Mouse (Mus musculus) kidney, adult 8-10 months (tissue): ENCODE measurements at regions not wholly inside any gene's neighbourhood (a gene's known extent, or its start where the extent isn't known, plus 50 kb on each side); places are given as distances from the start of the nearest gene placed in this dataset.
A peak's percentile ranks its signal among the peaks of the same experiment; 100 is the strongest.

ENCODE experiments used
- DNase-seq, 2 experiments: peaks; one replicate each; pipeline ENCODE4 v3.0.0; 2022

DNA sequence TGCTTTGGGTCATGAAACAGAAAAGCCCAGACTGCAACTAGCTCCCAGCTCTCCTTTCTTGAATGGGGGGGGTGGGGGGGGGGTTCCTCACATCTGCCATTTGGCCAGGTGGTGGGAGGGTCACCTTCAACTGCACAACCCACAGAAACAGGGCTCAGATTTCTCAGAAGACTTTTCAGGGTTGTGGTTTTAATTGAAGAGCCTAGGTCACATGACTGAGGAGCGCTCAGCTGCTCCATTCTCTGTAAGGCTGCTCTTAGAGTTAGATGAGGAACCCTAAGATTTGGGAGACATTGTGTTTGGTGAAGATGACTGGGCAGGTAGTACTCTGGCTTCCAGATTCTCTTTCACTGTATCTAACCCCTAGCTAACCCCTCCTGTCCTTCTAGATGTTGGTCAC, 225.8 kb upstream of the Vstm2b start:
- no peak for DNase-seq

DNA sequence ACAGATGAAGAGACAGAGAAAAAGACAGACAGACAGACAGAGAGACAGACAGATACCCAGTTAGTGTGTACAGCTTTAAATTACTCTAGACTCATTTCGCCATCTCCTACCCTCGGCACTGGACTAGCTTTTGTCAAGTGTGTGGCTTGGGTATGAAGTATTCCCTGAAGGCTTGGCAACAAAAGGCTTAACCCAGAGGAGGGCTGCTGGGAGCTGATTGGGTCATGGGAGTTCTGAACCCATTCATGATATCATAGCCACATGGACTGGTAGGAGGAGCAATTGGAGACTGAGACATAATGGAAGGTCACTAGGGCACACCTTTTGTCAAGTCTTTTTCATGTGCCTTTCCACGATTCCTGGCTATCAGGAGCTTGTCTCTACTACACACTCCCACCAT, 223.7 kb upstream of the Vstm2b start:
- no peak for DNase-seq

DNA sequence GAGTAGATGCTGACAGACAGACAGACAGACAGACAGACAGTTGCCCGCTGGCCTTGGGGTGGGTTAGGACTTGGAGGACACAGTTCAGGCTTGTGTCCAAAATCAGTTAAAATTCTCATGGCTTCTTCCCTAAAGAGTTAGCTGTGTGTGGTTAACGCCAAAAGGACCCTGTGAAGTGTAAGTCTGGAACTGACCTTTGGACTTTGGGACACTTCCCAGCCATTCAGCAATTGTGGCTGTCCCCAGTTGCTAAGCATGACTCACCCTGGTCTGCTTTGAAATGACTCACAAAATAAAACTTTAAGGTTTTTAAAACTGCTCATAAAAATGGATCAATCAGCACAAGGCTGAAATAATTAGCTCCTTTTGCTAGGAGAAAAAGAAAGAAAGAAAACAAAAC, 220.5 kb upstream of the Vstm2b start:
- peak; percentile 74 to 75 for DNase-seq

DNA sequence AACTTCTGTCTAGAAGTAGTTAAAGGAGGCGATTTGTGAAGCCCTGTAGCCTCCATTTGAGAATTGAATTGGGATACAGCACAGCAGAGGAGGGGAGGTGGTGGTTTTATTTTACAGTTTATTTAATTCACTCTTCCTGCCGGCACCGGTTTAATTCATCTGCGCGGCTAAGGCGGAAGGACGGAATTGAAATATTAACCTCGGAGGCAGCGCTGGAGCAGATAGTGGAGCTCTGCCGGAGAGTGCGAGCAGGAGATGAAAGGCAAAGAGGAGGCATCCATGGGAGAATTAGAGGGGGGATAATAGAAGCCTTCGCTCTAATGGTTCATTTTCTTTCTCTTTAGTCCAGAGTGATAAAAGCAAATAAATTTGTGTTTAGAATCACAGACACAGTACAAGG, 217.6 kb upstream of the Vstm2b start:
- DNase-seq: peak in 1 of 2 experiments; percentile 40

DNA sequence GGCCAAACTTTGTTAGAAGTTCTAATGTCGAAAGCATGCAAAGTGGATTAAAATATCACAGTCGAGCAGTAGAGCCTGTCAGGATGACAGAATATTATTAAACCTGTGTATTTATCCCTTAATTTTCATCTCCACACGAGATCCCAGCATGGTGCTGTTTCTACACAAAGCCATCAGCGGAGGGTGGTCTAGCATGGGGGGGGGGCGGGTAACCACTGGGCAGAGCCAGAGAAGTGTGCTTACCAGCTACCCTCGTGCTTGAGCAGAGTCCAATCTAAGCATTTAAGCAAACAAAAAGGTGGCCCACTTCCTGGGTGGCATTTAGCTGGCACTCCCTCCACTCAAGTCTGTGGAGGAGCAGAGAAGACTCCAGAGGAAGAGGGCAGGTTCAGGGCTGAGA, 217.1 kb upstream of the Vstm2b start:
- DNase-seq: no peak

DNA sequence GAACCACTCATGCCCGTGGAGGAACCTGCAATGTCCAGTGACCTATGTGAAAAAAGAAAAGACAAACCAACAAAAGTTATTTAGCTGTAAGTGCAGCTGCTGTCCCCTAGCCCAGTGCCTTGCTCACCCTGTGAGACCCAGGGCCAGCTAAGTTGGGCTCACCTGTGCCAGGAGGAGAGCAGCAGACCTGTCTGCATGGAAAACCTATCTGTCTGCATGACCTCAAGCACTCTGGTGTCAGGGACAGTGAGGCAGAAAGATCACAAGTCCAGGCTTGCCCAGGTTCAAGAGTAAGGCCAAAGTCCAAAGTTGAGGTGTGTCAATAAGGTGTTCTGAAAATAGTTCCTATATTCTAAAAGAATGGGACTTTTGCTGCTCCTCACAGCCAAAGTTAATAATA, 215.0 kb upstream of the Vstm2b start:
- peak; percentile 77 to 88 for DNase-seq

DNA sequence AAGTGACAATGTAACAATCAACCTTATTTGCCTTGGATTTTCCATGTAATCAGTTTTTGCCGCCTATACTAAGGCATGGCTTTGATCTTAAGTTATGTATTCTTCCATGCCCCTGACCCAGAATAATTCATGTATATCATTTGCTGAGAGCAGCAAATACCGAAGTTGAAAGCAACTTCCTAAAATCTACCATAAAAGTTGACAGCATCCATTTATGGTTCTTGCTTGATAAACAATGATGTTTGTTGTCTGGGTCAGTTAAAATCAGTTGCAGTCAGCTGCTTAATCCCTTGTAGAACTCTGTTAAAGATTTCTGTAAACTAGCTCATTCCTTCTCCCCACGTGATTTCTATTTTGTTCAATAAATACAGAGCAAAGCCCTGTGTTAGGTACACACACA, 214.5 kb upstream of the Vstm2b start:
- no peak for DNase-seq

DNA sequence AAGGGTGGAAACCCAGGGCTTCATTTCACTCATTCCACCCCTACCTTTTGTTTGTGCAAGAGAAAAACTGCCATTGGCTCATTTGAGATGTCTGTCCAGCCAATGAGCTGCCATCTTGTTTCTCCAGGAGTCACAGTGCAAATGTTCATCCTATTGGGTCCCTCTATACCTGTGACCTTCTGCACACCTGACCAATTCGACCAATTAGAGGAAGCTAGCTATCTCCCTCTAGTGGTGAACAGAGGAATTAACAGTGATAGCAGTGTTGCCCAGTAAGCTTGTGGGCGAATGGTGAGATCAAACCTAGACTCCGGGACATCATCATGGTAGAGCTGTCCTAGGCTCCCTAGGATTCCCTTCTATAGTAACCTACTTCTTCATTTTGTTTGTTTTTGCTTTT, 211.1 kb upstream of the Vstm2b start:
- DNase-seq: no peak

DNA sequence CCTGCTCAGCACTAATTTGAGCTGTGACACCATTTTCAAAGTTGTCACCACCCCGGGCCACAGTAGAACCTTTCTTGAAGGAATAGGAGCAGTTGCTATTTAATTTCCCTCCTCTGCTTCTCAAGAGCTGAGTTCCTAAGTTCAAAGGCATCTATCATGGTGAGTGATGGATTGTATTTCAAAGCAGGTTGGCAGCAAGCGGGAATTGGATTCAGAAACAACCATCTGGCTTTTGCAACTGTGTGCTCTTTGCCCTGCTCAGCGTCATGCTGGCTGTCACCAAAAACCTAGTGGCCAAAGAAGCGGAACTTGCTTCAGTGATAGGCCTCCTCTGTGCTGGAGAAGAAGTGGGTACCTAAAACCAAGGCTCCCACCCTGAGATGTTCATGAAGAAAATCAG, 209.6 kb upstream of the Vstm2b start:
- no peak for DNase-seq

DNA sequence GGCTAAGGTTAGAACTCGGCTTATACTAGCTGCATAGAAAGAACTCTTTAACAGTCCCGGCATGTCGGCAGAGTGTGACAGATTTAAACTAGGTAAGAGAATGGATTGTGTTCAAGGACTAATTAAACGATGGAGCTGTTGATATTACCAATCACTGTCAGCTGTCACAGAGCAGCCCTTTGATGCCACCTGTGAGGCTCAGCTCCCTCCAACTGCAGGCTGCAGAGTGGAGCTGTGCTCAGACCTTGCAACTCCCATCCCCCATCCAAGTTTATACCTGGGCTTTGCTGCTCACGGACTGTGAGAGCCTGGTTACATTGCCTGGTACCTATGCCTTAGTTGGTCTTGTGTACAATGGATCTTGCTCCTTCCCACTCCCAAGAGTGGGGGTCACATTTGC, 204.4 kb upstream of the Vstm2b start:
- DNase-seq: no peak

DNA sequence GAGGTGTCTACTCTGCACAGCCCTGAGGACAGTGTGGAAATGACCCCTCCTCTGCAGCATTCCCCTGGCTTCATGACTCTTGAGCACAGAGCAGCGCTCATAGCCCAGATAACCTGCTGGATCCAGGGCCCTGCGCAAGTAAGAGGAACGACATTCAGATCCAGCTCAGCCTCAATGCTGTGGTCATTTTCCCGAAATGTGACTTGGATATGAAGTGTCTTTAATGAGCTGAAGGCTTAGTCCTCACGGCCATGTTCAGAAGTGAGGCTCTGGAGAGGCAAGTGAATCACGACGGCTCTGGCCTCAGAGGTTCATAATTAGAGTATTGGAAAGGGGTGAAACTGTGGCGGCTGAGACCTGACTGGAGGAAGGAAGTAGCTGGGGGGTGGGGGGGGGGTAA, 200.6 kb upstream of the Vstm2b start:
- no peak for DNase-seq

DNA sequence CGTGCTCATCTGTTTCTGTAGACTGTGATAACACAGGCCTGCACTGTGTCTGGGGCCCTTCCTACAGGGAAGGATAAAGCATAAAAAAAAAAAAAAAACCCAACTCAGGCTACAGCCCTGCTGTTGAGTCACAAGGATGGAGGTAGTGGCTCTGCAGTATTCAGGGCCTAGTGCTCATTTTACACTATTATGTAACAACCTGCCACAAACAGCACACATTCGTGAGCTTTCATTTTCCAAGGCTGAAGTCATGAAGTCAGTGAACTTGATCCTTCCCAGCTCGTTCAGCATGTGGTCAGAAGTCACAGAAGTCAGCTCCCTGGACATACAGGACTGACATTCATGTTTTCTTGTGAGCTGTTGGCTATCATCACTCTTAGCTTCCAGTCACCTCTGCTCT, 199.8 kb upstream of the Vstm2b start:
- no peak for DNase-seq

DNA sequence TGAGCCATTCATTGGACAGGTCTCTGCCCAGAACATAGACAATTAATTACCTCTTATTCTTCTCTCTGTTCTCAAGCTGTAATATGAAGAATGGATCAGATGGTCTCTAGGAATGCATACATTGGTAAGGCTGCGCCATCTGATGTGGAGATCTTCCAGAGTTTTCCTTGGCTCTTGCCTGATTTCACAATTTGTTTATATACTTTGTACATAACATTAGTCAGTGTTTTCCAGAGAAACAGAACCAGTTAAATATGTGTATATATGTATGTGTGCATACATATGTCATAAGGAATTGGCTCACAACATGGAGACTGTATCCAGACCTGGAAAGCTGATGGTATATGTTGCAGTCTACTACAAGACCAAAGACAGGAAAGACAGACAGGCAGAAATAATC, 198.5 kb upstream of the Vstm2b start:
- DNase-seq: no peak

DNA sequence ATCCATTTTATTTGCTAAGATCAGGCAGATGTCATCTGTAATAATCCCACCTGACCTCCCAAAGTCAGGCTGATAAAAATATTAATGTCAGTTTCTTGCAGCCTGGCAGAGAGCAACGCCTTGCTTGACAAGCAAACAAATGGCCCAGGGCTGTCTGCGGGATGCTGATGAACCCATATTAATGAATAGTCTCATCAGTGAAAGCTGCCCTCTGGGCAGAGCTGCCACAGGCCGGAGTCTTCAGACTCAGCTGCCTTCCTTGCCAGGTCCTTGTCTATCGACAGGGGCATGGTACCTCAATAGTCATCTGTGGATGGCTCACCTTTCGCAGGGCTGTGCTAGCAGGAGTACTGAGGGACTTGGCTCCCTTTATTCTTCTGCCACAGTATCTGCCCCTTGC, 197.5 kb upstream of the Vstm2b start:
- no peak for DNase-seq

DNA sequence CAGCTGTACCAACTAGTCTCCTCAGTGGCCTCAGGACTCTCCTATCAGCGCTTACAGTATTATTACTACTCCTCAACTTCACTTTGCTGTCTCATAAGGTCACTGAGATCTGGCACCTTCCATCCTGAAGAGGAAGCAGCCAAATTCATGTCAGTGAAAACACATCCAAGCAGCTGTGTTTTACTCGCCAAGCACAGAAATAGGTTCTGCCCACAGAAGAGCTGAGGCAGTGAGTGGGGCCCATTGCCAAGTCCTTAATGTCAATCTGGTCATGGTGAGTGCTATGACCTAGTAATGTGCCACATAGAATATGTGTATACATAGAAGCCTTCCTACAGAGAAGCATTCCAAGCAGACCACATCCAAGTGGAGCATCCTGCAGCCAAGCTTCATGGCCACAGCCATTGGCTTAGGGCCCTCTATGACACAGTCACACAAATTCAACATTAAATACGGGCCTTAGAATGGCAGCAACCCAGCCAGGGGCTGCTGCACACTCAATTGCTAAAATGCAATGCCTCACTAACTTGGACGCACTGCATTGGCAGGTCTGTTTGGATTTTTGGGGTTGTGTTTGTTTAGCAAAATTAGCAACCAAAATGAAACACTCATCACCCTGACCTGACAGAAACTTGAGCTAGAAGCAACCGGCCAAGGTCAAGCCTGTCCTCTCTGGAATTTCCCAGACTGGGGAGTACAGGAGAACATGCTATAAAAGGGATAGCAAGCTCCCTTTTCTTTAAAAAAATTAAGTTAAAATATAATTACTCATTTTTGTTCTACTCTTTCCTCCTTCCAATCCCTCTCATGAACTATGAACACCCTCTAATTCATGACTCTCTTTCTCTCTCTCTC, 195.7 kb upstream of the Vstm2b start:
- no peak for DNase-seq

DNA sequence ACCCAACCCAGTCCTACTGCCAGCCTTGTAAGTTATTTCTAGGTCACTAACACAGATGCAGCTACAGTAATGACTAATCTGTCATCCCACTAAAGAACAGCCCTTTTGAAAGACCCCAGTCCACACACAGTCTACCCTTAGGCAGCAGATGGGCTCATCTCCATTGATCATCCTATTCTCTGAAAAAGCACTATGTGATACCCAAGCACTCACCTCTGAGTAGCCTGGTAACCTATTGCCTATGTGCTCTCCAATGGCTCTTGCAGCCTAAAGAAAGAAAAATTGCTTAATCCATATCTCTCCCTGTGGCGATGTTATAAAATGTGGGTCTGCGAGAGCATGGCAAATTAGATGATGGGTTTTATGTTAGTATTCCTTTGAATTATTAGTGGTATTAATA, 189.9 kb upstream of the Vstm2b start:
- no peak for DNase-seq

DNA sequence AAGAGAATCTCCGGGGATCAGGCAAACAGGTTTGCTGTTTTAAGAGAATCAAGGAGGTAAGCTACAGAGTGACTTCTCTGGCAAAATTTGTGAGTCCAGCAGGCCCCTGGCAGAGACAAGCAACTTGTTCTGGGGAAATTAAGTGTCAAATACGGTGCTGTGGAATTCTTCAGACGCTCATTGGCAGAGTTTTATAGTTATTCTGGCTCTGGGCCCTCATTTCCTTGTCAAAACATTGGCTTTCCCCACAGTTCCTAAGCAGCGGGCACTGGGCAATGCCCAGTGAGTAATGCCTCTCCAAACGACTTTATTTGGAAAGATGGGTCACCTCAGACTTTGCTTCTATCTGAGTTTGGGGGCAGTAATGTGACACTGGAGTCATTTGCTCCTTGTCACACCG, 180.1 kb upstream of the Vstm2b start:
- DNase-seq: no peak

DNA sequence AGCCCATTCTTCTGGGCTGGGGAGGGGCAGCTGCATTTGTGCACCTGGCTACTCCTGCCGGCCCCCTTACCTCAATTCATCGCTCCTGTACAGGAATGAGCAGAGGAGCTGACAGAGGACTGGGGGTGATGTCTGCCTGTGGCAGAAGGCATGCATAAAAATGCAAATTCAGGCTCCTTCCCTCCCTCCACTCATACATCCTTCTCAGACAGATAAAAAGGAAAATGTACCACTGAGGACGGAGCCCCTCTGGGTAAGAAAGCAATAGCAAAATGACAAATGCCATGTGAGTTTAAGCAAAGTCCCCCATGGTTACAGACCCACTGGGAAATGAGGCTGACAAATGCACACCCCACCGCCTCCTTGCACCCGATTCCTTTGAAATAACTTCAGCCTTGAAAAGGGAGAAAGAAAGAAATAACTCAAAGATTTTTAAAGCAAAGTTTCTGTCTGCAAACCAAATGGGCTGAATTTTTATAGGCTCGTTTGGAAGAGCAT, 161.1 kb upstream of the Vstm2b start:
- no peak for DNase-seq

DNA sequence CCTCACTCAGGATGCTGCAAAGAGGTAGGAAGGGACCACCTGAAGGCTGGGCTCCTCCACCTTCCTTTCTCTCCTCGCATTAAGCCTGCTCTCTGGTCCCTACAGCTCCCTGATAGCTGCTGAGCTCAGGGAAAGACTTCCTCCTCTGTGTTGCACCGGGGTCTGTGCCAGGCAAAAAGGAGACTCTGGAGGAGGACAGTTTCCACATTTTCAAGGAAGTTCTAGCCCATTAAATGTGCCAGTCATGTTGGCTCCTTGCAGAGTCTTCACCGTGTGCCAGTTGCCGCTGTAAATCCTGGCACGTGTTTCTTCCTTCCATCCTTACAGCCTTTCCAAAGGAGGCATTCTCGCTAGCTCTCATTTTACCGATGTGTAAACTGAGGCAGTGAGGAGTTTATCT, 160.6 kb upstream of the Vstm2b start:
- DNase-seq: no peak

DNA sequence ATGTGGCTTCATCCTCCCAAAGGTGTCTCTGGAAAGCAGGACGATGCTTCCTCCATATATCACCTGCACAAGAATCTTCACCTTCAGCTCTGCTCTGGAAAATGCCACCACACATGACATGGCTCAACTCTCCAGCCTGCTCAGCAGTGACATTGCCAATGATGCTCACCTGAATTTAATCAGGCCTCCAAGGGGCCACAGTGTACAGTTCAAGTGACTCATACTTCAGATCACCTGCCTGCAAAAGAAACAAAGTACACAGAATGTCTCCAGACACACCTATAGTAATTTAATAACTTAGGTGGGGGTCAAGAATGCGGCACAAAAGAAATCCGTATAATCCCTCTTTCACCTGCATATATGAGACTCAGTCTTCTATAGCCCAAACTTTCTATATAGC, 160.0 kb upstream of the Vstm2b start:
- DNase-seq: no peak

DNA sequence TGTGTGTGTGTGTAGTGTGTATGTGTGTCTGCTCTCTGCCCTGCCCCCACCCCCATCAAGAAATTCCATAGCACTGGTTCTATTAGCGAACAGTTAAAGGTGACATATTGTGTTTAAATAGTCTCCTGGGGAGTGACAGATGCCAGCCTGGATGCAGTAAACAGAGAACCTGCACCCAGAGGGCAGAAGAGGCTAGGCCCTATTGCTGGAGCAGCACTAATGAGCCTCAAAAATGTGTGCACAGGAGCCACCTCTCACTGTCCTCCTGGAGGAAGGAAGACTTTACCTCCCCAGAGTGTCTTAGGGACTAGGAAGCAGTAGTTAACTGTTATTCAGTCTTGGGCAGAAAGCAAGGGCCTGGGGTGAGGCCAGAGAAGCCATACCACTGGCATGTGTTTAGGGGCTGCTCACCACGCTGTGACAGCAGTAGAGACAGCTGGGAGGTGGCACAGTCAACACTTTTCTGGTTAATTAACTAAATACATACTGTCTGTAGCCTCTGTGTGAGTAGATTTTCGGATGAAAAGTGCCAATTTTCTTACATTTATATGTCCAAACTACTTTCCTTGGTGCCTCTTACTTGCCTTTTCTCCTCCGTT, 155.5 kb upstream of the Vstm2b start:
- no peak for DNase-seq

DNA sequence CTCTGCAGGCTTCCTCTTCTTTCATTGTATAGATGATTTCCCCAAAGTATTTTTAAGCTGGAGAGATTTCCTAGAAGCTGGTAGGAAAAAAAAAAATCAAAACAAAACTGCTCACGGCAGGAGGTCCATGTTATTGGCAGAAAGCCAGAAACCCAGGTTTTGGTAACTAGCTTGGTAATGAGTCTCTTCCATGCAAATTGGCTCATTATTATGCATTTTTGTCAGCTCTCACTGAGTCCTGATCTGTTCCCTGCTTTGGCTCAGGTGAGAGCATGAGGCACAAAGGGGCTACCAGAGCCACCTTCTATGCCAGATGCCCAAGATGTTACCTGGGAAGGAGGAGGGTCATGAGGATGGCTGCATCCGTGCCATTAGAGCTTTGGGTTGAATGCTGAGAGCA, 146.3 kb upstream of the Vstm2b start:
- DNase-seq: peak; percentile 8 to 25

DNA sequence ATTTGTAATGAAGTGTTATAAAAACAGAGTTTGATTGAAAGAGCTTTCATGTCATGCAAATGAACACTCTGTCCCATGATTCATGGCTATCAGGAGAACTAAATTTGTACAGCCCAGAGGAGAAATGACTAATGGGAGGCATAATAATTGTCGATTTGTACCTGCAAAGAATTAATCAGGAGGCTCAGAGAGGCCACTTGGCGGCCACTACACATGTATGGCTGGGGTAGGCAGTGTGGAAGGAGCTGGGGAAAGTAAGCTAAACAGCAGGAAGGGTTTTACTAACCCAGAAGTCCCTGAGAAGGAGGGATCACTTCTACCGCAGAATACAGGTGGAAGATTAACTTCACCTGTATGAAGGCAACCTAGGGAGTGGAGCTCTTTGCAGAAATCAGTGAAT, 145.9 kb upstream of the Vstm2b start:
- DNase-seq: no peak

DNA sequence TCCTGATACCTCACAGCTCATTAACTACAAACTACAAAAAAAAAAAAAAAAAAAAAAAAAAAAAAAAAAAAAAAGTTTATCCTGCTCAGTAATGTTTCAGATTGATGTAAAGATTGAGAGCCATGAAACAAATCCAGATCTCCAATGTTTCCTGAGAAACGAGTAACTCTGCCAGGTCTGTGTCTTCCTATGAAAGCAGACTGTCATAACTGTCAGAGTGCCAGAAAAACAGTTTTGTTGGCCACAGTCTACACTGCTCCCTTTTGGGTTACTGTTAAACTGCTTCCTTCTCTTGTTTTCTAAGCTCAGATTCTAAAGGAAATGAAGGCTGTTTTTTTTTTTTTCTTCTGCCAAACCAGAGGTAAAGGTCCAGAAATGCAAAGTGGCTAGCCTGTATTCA, 144.6 kb upstream of the Vstm2b start:
- no peak for DNase-seq

DNA sequence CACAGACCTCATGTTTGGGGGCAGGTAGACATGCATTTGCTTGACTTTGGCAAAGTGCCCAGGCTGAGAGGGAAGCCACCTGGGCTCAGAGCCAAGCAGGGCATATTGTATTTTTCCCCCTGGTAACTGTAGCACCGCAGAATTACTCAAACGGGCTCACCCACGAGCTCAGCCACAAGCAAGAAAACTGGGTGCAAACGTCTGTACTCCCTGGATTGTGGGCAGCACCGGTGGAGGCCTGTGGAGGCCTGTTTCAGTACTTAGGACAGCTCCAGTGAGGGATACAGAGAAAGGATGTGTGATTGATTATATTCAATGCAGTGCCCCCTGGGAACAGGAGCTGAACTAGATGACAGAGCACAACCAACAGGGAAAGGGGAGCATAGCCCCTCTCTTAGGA, 135.6 kb upstream of the Vstm2b start:
- peak; percentile 5 to 7 for DNase-seq
